Mouse (Mus musculus): ENCODE data around the gene Kif11. TPM values are rescaled to one million over a fixed set of nuclear protein-coding genes. Genes with fewer than 3 reads are reported as not detected.

The Kif11 gene
- polyA plus RNA-seq, 2 experiments: 35.8 to 53.2 TPM

DNA sequence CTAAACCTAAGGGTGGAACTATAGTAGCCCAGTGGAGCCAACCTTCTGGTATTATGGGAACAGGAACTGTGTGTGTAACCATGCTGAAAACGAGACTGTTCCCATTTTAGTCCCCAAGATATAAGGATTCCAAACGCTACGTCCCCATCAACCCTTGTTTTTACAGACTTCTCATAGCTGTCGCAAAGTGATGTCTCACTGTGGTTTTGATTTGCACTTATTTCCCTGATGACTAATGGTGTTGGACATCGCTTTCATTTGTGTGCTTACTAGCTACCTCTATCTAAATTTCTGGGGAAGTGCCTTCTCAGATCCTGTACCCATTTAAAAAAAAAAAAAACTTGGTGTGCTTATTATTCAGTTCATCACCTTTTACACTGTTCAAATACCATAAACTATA is 52.4 kb downstream of the Kif11 start:
- 0 out of 4 replicates have a peak, but pooled peaks cover 0 to 4% of the 10 kb centered on the region in 2 experiments for H3K4me1 ChIP-seq (replicated peaks; ENCODE audit: control insufficient read depth in 2 of 2, insufficient read depth in 2 of 2, low read length in 1 of 2)
- peaks cover 16% of the 10 kb centered on the region for H3K27me3 ChIP-seq (ENCODE audit: control insufficient read depth, insufficient read depth, low read length)

DNA sequence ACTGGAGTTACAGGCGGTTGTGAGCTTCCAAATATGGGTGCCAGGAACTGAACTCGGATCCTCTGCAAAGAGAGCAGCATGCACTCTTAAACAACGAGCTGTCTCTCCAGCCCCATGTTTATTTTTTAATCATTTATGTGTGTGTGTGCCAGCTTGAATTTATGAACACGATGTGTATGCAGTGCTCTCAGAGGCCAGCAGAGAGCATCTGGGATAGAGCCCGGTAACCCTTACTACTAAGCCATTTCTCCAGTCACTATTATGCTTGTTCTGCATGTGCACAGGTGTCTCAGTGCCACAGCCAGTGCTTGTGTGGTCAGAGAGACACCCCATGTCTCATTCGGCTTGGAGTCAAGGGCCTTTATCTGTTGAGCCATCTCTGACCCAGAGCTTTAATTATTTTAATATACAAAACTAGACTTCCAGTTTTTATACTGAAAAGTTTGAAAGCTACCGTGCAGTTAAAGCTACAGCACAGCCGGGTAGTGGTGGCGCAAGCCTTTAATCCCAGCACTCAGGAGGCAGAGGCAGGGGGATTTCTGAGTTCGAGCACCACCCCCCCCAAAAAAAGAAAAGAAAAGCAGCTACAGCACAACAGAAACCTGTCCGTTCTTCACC is 55.0 kb downstream of the Kif11 start:
- H3K36me3 ChIP-seq (replicated peaks; ENCODE audit: control insufficient read depth, insufficient read depth, low read depth): no peaks in the 10 kb centered on the region
- no peak overlapping the region for H3K27ac ChIP-seq
- DNase-seq (ENCODE audit: low read depth in 3 of 3, low spot score in 3 of 3) (no peak), ATAC-seq (ENCODE audit: insufficient read depth) (no peak)
- H3K4me1 ChIP-seq (replicated peaks; ENCODE audit: control insufficient read depth in 2 of 2, insufficient read depth in 2 of 2, low read length in 1 of 2): 0 out of 4 replicates have a peak, but pooled peaks cover 0 to 4% of the 10 kb centered on the region in 2 experiments
- H3K9me3 ChIP-seq (ENCODE audit: control insufficient read depth, low read length): no peaks in the 10 kb centered on the region
- H3K4me2 ChIP-seq (ENCODE audit: low read depth): no peak overlapping the region
- WGBS (ENCODE audit: insufficient replicate concordance): 68% methylated on average over 11 of the region's 11 CpGs
- no peak overlapping the region for H3K4me3 ChIP-seq (ENCODE audit: insufficient read depth in 1 of 2, low read depth in 2 of 2, low read length in 2 of 2)
- peaks cover 43% of the 10 kb centered on the region for H3K27me3 ChIP-seq (ENCODE audit: control insufficient read depth, insufficient read depth, low read length)
- TF ChIP-seq EP300 (IDR thresholded peaks at IDR 0.05; ENCODE audit: low read depth): no peak
- no peak for TF ChIP-seq CTCF (IDR thresholded peaks at IDR 0.05; ENCODE audit: low read depth)
- no peak overlapping the region for H3K9ac ChIP-seq (replicated peaks)

More for the DNA sequence above, 52.4 kb downstream of the Kif11 start:
- 37% methylated on average over 5 of the region's 5 CpGs for WGBS (ENCODE audit: insufficient replicate concordance)
- TF ChIP-seq CTCF (IDR thresholded peaks at IDR 0.05; ENCODE audit: low read depth) (no peak), EP300 (IDR thresholded peaks at IDR 0.05; ENCODE audit: low read depth) (no peak)
- no peak overlapping the region for H3K4me2 ChIP-seq (ENCODE audit: low read depth)
- no peak overlapping the region for H3K9ac ChIP-seq (replicated peaks)
- ATAC-seq (ENCODE audit: insufficient read depth) (no peak), DNase-seq (ENCODE audit: low read depth in 3 of 3, low spot score in 3 of 3) (no peak)
- H3K27ac ChIP-seq: no peak overlapping the region
- no peaks in the 10 kb centered on the region for H3K9me3 ChIP-seq (ENCODE audit: control insufficient read depth, low read length)
- no peak overlapping the region for H3K4me3 ChIP-seq (ENCODE audit: insufficient read depth in 1 of 2, low read depth in 2 of 2, low read length in 2 of 2)
- no peaks in the 10 kb centered on the region for H3K36me3 ChIP-seq (replicated peaks; ENCODE audit: control insufficient read depth, insufficient read depth, low read depth)

DNA sequence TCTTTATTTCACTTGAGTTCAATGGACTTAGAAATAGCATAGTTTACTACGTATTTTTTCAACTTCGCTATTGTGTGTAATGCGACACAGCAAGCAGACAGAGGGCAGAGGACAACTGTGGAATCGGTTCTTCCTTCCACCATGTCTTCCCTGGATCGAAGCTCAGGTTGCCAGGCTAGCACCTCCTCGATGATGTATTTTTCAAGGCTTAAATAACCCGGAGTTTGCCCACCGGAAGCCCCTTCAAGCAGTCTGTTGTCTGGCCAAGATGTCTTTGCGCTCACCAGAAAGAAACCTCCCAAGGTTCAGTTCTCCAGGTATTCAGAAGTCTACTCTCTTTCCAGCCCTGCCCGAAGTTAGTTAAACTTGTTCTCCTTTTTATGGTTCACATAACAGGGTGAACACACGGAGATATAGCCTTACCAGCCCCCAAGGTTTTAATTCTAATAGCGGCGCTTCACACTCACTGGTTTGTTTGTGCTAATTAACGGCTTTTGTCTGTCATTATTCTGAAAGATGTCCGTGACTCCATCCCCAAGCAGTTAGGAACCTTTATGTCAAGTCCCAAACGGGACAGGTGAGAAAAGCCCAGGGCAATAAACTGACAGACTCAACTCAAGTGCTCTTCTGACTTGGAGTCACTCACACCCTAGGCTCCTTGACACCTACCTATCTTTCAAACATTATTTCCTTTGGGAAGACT is 56.8 kb downstream of the Kif11 start:
- H3K9ac ChIP-seq (replicated peaks): no peak overlapping the region
- 23% methylated on average over 16 of the region's 16 CpGs for WGBS (ENCODE audit: insufficient replicate concordance)
- H3K4me1 ChIP-seq (replicated peaks; ENCODE audit: control insufficient read depth in 2 of 2, insufficient read depth in 2 of 2, low read length in 1 of 2): 0 out of 4 replicates have a peak, but pooled peaks cover 0 to 1% of the 10 kb centered on the region in 2 experiments
- H3K27me3 ChIP-seq (ENCODE audit: control insufficient read depth, insufficient read depth, low read length): peaks cover 57% of the 10 kb centered on the region
- no peaks in the 10 kb centered on the region for H3K36me3 ChIP-seq (replicated peaks; ENCODE audit: control insufficient read depth, insufficient read depth, low read depth)
- H3K9me3 ChIP-seq (ENCODE audit: control insufficient read depth, low read length): no peaks in the 10 kb centered on the region
- peak overlapping the region in 1 of 2 experiments; percentile 67; a peak in 2 of 4 replicates for H3K4me3 ChIP-seq (ENCODE audit: insufficient read depth in 1 of 2, low read depth in 2 of 2, low read length in 2 of 2)
- DNase-seq (ENCODE audit: low read depth in 3 of 3, low spot score in 3 of 3) (no peak), ATAC-seq (ENCODE audit: insufficient read depth) (no peak)
- no peak overlapping the region for H3K27ac ChIP-seq
- no peak for TF ChIP-seq CTCF (IDR thresholded peaks at IDR 0.05; ENCODE audit: low read depth)
- TF ChIP-seq EP300 (IDR thresholded peaks at IDR 0.05; ENCODE audit: low read depth): no peak
- peak overlapping the region; percentile 71 for H3K4me2 ChIP-seq (ENCODE audit: low read depth)

DNA sequence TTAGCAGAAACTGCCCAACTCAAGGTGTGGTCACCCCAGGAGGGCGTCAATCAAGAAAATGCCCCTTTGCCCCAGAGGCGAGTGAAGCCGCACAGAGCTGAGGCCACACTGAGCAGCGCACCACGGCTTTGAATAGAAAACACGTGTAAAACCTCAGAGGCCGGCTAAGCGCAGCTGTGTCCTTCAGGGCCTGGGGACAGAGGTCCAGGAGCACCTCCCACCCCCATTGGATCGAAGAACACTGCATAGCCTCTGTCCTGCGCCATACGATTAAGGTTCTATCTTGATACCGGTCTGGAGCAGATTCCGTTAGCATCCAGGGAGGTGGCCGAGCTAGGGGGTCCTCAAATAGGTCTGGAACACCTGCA is 57.7 kb downstream of the Kif11 start:
- no peak for TF ChIP-seq CTCF (IDR thresholded peaks at IDR 0.05; ENCODE audit: low read depth)
- 1% methylated on average over 14 of the region's 14 CpGs for WGBS (ENCODE audit: insufficient replicate concordance)
- DNase-seq (ENCODE audit: low read depth in 3 of 3, low spot score in 3 of 3) (no peak), ATAC-seq (ENCODE audit: insufficient read depth) (0 out of 2 replicates have a peak, but pooled peaks have one; percentile 1)
- Histone ChIP-seq H3K27ac (no peak overlapping the region), H3K4me2 (ENCODE audit: low read depth) (peak overlapping the region; percentile 71), H3K36me3 (replicated peaks; ENCODE audit: control insufficient read depth, insufficient read depth, low read depth) (no peaks in the 10 kb centered on the region), H3K27me3 (ENCODE audit: control insufficient read depth, insufficient read depth, low read length) (peaks cover 54% of the 10 kb centered on the region), H3K9me3 (ENCODE audit: control insufficient read depth, low read length) (no peaks in the 10 kb centered on the region), H3K4me3 (ENCODE audit: insufficient read depth in 1 of 2, low read depth in 2 of 2, low read length in 2 of 2) (peak overlapping the region; percentile 35 to 67), H3K4me1 (replicated peaks; ENCODE audit: control insufficient read depth in 2 of 2, insufficient read depth in 2 of 2, low read length in 1 of 2) (0 out of 4 replicates have a peak, but pooled peaks cover 0 to 1% of the 10 kb centered on the region in 2 experiments), H3K9ac (replicated peaks) (0 out of 2 replicates have a peak overlapping the region, but pooled peaks have one; percentile 5)
